Mouse (Mus musculus) ES-E14 (cell line): ENCODE measurements around the gene Tm2d1.

Source experiments
- CHD2 ChIP-seq: IDR thresholded peaks from 2 replicates; pipeline ENCODE4 v1.6.1; 2014; ENCODE audit warnings: mild to moderate bottlenecking, low read depth, low read length, inconsistent platforms
- HCFC1 ChIP-seq: IDR thresholded peaks from 2 replicates; pipeline ENCODE4 v1.6.1; 2012; ENCODE audit warnings: low read length, inconsistent platforms, borderline replicate concordance; ENCODE audit not compliant: insufficient read depth
- MAFK ChIP-seq: IDR thresholded peaks from 2 replicates; pipeline ENCODE4 v1.6.1; 2014; ENCODE audit warnings: mild to moderate bottlenecking, low read depth, low read length, inconsistent platforms; ENCODE audit not compliant: insufficient read depth
- ZC3H11A ChIP-seq: IDR thresholded peaks from 2 replicates; pipeline ENCODE4 v1.6.1; 2012; ENCODE audit warnings: low read depth, mild to moderate bottlenecking, inconsistent platforms, low read length, borderline replicate concordance
- ZNF384 ChIP-seq: IDR thresholded peaks from 2 replicates; pipeline ENCODE4 v1.6.1; 2012; ENCODE audit warnings: low read depth, low read length, inconsistent platforms

- TF ChIP-seq ZC3H11A (no peak), CHD2 (no peak), ZNF384 (no peak), MAFK (no peak), HCFC1 (no peak)
These were observed 37.3 kb downstream of the Tm2d1 start for GRCm38 (mm10) chr4:98345783-98346182.
